Mouse (Mus musculus) kidney, adult 18-20 months (tissue): ENCODE data around the gene Fra10ac1.

ENCODE experiments used
- DNase-seq: peaks from one replicate; pipeline ENCODE4 v3.0.0; 2021

The Fra10ac1 gene

GRCm38 (mm10) chr19:38223905-38224684, at the start of gene Fra10ac1:
Gene Fra10ac1 (minus strand): TSS chr19:38224156.
- peak; percentile 90 for DNase-seq

GRCm38 (mm10) chr19:38271071-38271470, 47.1 kb upstream of the Fra10ac1 start:
- DNase-seq, result no peak

- no peak for DNase-seq
Observed at GRCm38 (mm10) chr19:38267469-38267868, 43.5 kb upstream of the Fra10ac1 start.

- DNase-seq, result no peak
Observed at GRCm38 (mm10) chr19:38265767-38266166, 41.8 kb upstream of the Fra10ac1 start.

- no peak for DNase-seq
Observed at GRCm38 (mm10) chr19:38264505-38265500, 40.8 kb upstream of the Fra10ac1 start, which contains the start of gene Lgi1. Gene Lgi1 (plus strand): TSS chr19:38264536.

- peak; percentile 3 for DNase-seq
Observed at GRCm38 (mm10) chr19:38263829-38264504, 40.0 kb upstream of the Fra10ac1 start.

- no peak for DNase-seq
Observed at GRCm38 (mm10) chr19:38261351-38261750, 37.4 kb upstream of the Fra10ac1 start.

- DNase-seq, result no peak
Observed at GRCm38 (mm10) chr19:38260346-38260745, 36.4 kb upstream of the Fra10ac1 start.

- DNase-seq, result no peak
Observed at GRCm38 (mm10) chr19:38259436-38259835, 35.5 kb upstream of the Fra10ac1 start.

GRCm38 (mm10) chr19:38258651-38259065, 34.7 kb upstream of the Fra10ac1 start:
- DNase-seq, result peak; percentile 4

GRCm38 (mm10) chr19:38253796-38254195, 29.8 kb upstream of the Fra10ac1 start:
- DNase-seq, result peak; percentile 48

- no peak for DNase-seq
Observed at GRCm38 (mm10) chr19:38249627-38250026, 25.7 kb upstream of the Fra10ac1 start.

- DNase-seq, result no peak
Observed at GRCm38 (mm10) chr19:38246177-38246622, 22.2 kb upstream of the Fra10ac1 start.

- no peak for DNase-seq
Observed at GRCm38 (mm10) chr19:38245361-38246176, 21.6 kb upstream of the Fra10ac1 start.

- DNase-seq, result no peak
Observed at GRCm38 (mm10) chr19:38244748-38245147, 20.8 kb upstream of the Fra10ac1 start.

- DNase-seq, result no peak
Observed at GRCm38 (mm10) chr19:38242314-38242852, 18.4 kb upstream of the Fra10ac1 start.

GRCm38 (mm10) chr19:38238213-38238951, 14.4 kb upstream of the Fra10ac1 start:
- DNase-seq, result no peak

GRCm38 (mm10) chr19:38237834-38238212, 13.9 kb upstream of the Fra10ac1 start:
- DNase-seq, result no peak

- no peak for DNase-seq
Observed at GRCm38 (mm10) chr19:38236526-38236925, 12.6 kb upstream of the Fra10ac1 start.

- DNase-seq, result no peak
Observed at GRCm38 (mm10) chr19:38232516-38232915, 8.6 kb upstream of the Fra10ac1 start.

- DNase-seq, result peak; percentile 33
Observed at GRCm38 (mm10) chr19:38232087-38232486, 8.1 kb upstream of the Fra10ac1 start.
